Mouse (Mus musculus): Measurements from ENCODE around the gene Tfeb. TPM values are rescaled to one million over a fixed set of nuclear protein-coding genes. Genes with fewer than 3 reads are reported as not detected.

Tfeb gene
- polyA plus RNA-seq, 1 experiment from 2014 or later: 2.4 TPM

- Histone ChIP-seq H3K4me1 (peaks cover 14% of the 10 kb centered on the region), H3K27me3 (peaks cover 23% of the 10 kb centered on the region), H3K27ac (no peak overlapping the region), H3K9ac (no peak overlapping the region), H3K4me2 (no peak overlapping the region), H3K36me3 (replicated peaks) (peaks cover 40% of the 10 kb centered on the region), H3K4me3 (replicated peaks) (no peak overlapping the region), H3K9me3 (no peaks in the 10 kb centered on the region)
- 76% methylated on average over 2 of the region's 2 CpGs for WGBS
- ATAC-seq (ENCODE audit: low FRiP score): no peak
Observed at GRCm38 (mm10) chr17:47699055-47699454, 37.8 kb upstream of the Tfeb start.

GRCm38 (mm10) chr17:47701793-47702192, 35.0 kb upstream of the Tfeb start:
- WGBS: 79% methylated on average over 9 of the region's 9 CpGs
- H3K4me3 ChIP-seq (replicated peaks): no peak overlapping the region
- no peak overlapping the region for H3K4me2 ChIP-seq
- H3K9ac ChIP-seq: no peak overlapping the region
- ATAC-seq (ENCODE audit: low FRiP score): 0 out of 2 replicates have a peak, but pooled peaks have one; percentile 9
- peaks cover 3% of the 10 kb centered on the region; the same call in 1 of the 2 replicates for H3K4me1 ChIP-seq
- no peak overlapping the region for H3K27ac ChIP-seq
- H3K36me3 ChIP-seq (replicated peaks): peaks cover 40% of the 10 kb centered on the region
- no peaks in the 10 kb centered on the region for H3K9me3 ChIP-seq
- H3K27me3 ChIP-seq: peaks cover 20% of the 10 kb centered on the region

GRCm38 (mm10) chr17:47702548-47703345, 34.1 kb upstream of the Tfeb start:
- no peak overlapping the region for H3K9ac ChIP-seq
- H3K4me1 ChIP-seq: peaks cover 3% of the 10 kb centered on the region; the same call in 1 of the 2 replicates
- H3K36me3 ChIP-seq (replicated peaks): peaks cover 38% of the 10 kb centered on the region
- H3K27me3 ChIP-seq: peaks cover 20% of the 10 kb centered on the region
- H3K4me3 ChIP-seq (replicated peaks): no peak overlapping the region
- 50% methylated on average over 28 of the region's 28 CpGs for WGBS
- no peak overlapping the region for H3K27ac ChIP-seq
- H3K9me3 ChIP-seq: no peaks in the 10 kb centered on the region
- no peak for ATAC-seq (ENCODE audit: low FRiP score)
- no peak overlapping the region for H3K4me2 ChIP-seq

GRCm38 (mm10) chr17:47703556-47703955, 33.3 kb upstream of the Tfeb start:
- peaks cover 3% of the 10 kb centered on the region; the same call in 1 of the 2 replicates for H3K4me1 ChIP-seq
- no peak overlapping the region for H3K4me2 ChIP-seq
- WGBS: 34% methylated on average over 20 of the region's 20 CpGs
- no peak for ATAC-seq (ENCODE audit: low FRiP score)
- peaks cover 20% of the 10 kb centered on the region for H3K27me3 ChIP-seq
- peaks cover 37% of the 10 kb centered on the region for H3K36me3 ChIP-seq (replicated peaks)
- no peak overlapping the region for H3K27ac ChIP-seq
- no peak overlapping the region for H3K4me3 ChIP-seq (replicated peaks)
- H3K9ac ChIP-seq: no peak overlapping the region
- H3K9me3 ChIP-seq: no peaks in the 10 kb centered on the region

GRCm38 (mm10) chr17:47704692-47705091, 32.1 kb upstream of the Tfeb start:
- no peak for ATAC-seq (ENCODE audit: low FRiP score)
- Histone ChIP-seq H3K9ac (no peak overlapping the region), H3K4me3 (replicated peaks) (no peak overlapping the region), H3K36me3 (replicated peaks) (peaks cover 32% of the 10 kb centered on the region), H3K4me2 (no peak overlapping the region), H3K27ac (no peak overlapping the region), H3K27me3 (peaks cover 20% of the 10 kb centered on the region), H3K9me3 (no peaks in the 10 kb centered on the region), H3K4me1 (peaks cover 3% of the 10 kb centered on the region; the same call in 1 of the 2 replicates)
- WGBS: 81% methylated on average over 4 of the region's 4 CpGs

GRCm38 (mm10) chr17:47706196-47706595, 30.6 kb upstream of the Tfeb start:
- no peaks in the 10 kb centered on the region for H3K9me3 ChIP-seq
- no peak overlapping the region for H3K4me3 ChIP-seq (replicated peaks)
- peaks cover 21% of the 10 kb centered on the region for H3K36me3 ChIP-seq (replicated peaks)
- ATAC-seq (ENCODE audit: low FRiP score): no peak
- no peak overlapping the region for H3K27ac ChIP-seq
- no peak overlapping the region for H3K4me2 ChIP-seq
- peaks cover 3% of the 10 kb centered on the region; the same call in 1 of the 2 replicates for H3K4me1 ChIP-seq
- 75% methylated on average over 1 of the region's 1 CpGs for WGBS
- no peak overlapping the region for H3K9ac ChIP-seq
- peaks cover 20% of the 10 kb centered on the region for H3K27me3 ChIP-seq

DNA sequence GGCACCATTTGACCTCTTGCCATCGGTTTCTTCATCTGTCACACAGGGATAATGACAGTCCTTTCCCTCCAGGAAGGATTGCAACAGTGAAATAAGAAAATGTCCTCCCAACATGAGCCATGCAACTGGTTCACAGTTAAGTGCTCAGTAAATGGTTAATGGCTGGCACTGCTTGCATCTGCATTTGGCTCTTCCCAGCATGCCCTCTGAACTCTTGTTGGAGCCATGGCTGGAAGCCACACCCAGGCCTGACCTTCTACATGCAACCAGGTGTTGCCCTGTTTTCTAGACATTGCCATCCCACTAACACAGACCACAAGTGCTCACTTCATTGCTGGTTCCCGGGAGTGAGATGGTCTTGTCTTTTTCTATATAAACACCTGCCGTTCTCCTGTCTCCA, 28.9 kb upstream of the Tfeb start:
- H3K9me3 ChIP-seq: no peaks in the 10 kb centered on the region
- H3K27me3 ChIP-seq: peaks cover 10% of the 10 kb centered on the region
- 0 out of 2 replicates have a peak, but pooled peaks cover 3% of the 10 kb centered on the region for H3K4me1 ChIP-seq
- 79% methylated on average over 3 of the region's 3 CpGs for WGBS
- no peak for ATAC-seq (ENCODE audit: low FRiP score)
- no peak overlapping the region for H3K4me3 ChIP-seq (replicated peaks)
- no peak overlapping the region for H3K4me2 ChIP-seq
- H3K36me3 ChIP-seq (replicated peaks): peaks cover 7% of the 10 kb centered on the region; the same call in 1 of the 2 replicates
- no peak overlapping the region for H3K9ac ChIP-seq
- H3K27ac ChIP-seq: no peak overlapping the region

DNA sequence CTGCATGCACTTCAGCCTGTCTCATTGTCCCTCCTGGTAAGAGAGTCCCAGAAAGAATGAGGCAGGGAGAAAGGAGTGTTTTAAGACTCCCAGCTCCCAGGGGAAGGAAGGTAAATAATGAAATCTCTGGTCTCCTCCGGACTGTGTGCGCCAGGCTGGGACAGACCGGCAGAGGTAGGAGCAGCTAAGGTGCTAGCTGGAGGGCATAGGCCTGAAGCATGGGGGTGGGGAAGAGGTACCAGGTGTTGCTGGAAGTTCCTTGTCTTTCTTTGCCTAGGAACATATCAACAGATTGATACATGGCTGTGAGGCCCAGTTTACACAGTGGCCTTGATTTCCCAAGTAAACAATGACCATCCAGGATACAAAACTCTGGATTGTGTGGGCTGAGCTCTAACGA, 27.9 kb upstream of the Tfeb start:
- Histone ChIP-seq H3K9me3 (no peaks in the 10 kb centered on the region), H3K27me3 (no peaks in the 10 kb centered on the region), H3K36me3 (replicated peaks) (no peaks in the 10 kb centered on the region), H3K4me3 (replicated peaks) (no peak overlapping the region), H3K4me2 (no peak overlapping the region), H3K9ac (no peak overlapping the region), H3K4me1 (no peaks in the 10 kb centered on the region), H3K27ac (no peak overlapping the region)
- ATAC-seq (ENCODE audit: low FRiP score): no peak
- 82% methylated on average over 4 of the region's 4 CpGs for WGBS

DNA sequence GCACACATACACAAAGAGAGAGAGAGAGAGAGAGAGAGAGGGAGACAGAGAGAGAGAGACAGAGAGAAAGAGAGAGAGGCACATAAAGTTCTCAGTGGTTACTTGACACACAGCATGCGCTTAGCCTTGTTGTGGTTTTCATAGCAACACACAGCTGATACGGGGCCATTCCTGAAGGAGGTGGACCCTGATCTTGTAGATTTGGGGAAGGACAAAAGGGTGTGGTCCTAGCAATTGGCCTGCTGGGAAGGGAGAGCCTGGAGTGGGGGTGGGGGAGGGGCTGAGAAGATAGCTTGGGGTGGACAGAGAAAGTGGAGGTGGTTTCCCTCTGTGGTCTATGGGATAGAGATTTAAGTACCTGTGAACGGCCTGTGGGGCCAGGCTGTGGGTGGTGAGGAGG, 26.8 kb upstream of the Tfeb start:
- Histone ChIP-seq H3K4me3 (replicated peaks) (no peak overlapping the region), H3K9ac (no peak overlapping the region), H3K36me3 (replicated peaks) (no peaks in the 10 kb centered on the region), H3K27me3 (no peaks in the 10 kb centered on the region), H3K4me2 (no peak overlapping the region), H3K4me1 (no peaks in the 10 kb centered on the region), H3K27ac (no peak overlapping the region), H3K9me3 (no peaks in the 10 kb centered on the region)
- 83% methylated on average over 3 of the region's 3 CpGs for WGBS
- ATAC-seq (ENCODE audit: low FRiP score): no peak

GRCm38 (mm10) chr17:47711883-47712282, 24.9 kb upstream of the Tfeb start:
- H3K9me3 ChIP-seq: no peaks in the 10 kb centered on the region
- 70% methylated on average over 6 of the region's 6 CpGs for WGBS
- no peak overlapping the region for H3K27ac ChIP-seq
- no peaks in the 10 kb centered on the region for H3K36me3 ChIP-seq (replicated peaks)
- H3K27me3 ChIP-seq: no peaks in the 10 kb centered on the region; the same call in 1 of the 2 replicates
- ATAC-seq (ENCODE audit: low FRiP score): no peak
- H3K4me2 ChIP-seq: no peak overlapping the region
- H3K4me3 ChIP-seq (replicated peaks): no peak overlapping the region
- H3K4me1 ChIP-seq: no peaks in the 10 kb centered on the region
- H3K9ac ChIP-seq: no peak overlapping the region

DNA sequence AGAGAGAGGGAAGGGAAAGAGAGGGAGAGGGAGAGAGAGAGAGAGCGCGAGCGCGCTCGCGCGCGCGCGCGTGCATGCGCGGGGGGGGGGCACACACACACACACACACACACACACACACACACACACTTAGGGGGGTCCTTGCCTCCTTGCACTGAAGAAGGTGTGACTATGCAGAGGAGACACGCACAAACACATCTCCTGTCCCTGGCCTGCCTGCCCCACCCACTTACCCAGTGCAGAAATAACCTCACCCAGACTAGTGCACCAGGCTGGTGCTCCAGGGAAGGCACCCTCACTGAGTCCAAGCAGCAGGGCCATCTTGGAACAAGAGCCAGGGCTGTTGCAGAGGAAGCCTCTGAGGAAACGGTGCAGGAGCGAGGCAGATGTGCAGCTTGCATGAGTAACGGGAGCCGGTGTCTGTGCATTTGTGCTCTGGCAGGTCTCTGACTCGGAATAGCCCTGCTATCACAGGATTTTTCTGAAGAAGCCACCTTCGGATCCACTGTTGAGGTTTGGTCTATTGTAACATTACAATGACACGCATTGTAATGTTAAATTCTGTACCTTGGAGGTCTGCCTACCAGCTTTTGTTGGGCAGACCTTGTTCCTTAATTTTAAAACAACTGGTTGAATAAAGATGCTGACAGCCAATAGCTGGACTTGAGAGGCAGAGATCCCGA, 23.8 kb upstream of the Tfeb start:
- Histone ChIP-seq H3K9me3 (no peaks in the 10 kb centered on the region), H3K36me3 (replicated peaks) (no peaks in the 10 kb centered on the region), H3K4me3 (replicated peaks) (no peak overlapping the region), H3K4me1 (no peaks in the 10 kb centered on the region), H3K27me3 (no peaks in the 10 kb centered on the region; the same call in 1 of the 2 replicates), H3K9ac (no peak overlapping the region), H3K27ac (no peak overlapping the region), H3K4me2 (no peak overlapping the region)
- ATAC-seq (ENCODE audit: low FRiP score): no peak
- WGBS: 45% methylated on average over 9 of the region's 22 CpGs

- Histone ChIP-seq H3K4me1 (no peaks in the 10 kb centered on the region), H3K9me3 (no peaks in the 10 kb centered on the region), H3K27ac (no peak overlapping the region), H3K36me3 (replicated peaks) (no peaks in the 10 kb centered on the region), H3K4me2 (no peak overlapping the region), H3K9ac (no peak overlapping the region), H3K27me3 (no peaks in the 10 kb centered on the region; the same call in 1 of the 2 replicates), H3K4me3 (replicated peaks) (no peak overlapping the region)
- no peak for ATAC-seq (ENCODE audit: low FRiP score)
- 65% methylated on average over 3 of the region's 3 CpGs for WGBS
Observed at GRCm38 (mm10) chr17:47715037-47715436, 21.8 kb upstream of the Tfeb start.
